Mouse (Mus musculus) cerebellum, postnatal 10 days (tissue): ENCODE data around the gene Cnih3.

Source experiments
- DNase-seq, 2 experiments: peaks; one replicate each; pipeline ENCODE4 v3.0.0; 2021; ENCODE audit warnings: mixed read lengths in 2 of 2

Gene Cnih3

DNA sequence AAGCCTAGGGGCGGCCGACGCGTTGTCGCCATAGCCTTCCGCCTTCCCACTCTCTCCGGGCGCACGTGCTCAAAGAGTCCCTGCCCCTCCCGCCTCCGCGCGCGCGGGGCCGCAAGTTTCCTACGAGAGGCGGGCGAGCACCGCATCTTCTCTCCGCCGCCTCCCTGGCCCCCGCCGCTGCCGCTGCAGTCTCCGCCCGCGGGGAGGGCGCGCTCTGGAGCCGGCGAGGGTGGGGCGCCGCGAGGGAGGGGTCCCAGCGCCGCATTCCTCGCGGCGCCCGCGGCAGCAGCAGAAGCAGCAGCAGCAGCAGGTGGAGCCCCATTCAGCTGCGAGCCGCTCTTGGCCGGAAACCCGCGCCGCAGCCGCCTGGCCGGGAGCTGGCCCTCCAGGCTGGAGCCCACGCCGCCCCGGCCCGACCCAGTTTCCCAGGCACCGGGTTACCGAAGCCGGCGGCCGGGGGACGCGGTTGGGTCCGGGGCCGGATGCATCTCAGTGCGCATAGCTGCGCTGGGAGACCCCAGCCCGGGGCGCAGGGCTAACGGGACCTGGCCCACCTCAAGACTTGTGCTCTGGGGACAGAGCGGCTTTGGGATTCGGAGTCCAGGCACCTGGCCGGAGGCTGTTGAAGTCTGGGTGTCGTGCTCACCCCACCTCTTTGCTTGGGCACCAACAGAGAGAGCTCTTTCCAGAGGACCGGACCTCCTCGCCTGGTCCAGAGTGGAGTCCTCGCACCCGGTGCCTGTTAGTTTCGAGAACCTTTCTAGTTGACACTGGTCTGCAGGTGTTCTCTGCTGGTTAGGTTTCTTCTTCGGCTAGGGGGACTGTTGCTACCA lies at the start of gene Cnih3:
Gene Cnih3, plus strand, starts transcription at position 262 of the 833 bp plus-strand sequence.
- DNase-seq, result peak; percentile 59 to 70

DNA sequence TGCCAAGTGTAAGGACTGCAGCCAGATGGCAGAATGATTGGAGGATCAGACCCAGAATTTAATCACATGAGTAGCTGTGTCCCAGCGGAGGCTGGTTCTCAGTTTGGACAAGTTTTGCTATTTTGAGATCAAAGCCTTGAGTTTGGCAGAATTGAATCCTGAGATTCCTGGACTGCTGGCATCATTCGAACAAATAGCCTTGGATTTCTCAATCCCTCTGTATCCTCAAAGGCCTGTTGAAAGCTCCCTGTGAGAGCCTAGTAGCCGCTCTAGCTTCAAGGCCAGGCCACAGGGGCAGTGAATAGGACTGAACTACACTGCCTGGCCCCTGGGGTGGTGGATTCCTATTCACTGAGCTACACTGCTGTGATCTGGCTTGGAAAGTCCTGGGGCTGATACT lies 44.4 kb upstream of the Cnih3 start:
- no peak for DNase-seq

DNA sequence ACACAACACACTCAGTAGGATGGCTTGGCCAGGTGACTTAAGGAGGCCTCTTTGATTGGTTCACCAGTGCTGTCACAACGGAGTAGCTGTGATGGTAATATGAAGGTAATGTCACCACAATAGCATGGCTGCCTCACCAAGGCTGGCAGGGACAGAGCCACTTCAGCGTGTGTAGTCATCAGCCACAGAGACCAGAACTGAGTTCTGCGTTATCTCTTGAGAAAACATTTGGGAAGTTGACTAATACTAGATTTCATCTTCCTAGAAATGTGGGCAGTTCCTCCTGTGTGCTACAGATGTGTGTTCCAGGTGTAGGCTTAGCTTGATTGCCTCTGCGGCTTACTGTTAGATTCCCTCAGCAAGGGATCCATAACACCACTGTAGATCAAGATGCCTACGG lies 41.7 kb upstream of the Cnih3 start:
- DNase-seq, result no peak

DNA sequence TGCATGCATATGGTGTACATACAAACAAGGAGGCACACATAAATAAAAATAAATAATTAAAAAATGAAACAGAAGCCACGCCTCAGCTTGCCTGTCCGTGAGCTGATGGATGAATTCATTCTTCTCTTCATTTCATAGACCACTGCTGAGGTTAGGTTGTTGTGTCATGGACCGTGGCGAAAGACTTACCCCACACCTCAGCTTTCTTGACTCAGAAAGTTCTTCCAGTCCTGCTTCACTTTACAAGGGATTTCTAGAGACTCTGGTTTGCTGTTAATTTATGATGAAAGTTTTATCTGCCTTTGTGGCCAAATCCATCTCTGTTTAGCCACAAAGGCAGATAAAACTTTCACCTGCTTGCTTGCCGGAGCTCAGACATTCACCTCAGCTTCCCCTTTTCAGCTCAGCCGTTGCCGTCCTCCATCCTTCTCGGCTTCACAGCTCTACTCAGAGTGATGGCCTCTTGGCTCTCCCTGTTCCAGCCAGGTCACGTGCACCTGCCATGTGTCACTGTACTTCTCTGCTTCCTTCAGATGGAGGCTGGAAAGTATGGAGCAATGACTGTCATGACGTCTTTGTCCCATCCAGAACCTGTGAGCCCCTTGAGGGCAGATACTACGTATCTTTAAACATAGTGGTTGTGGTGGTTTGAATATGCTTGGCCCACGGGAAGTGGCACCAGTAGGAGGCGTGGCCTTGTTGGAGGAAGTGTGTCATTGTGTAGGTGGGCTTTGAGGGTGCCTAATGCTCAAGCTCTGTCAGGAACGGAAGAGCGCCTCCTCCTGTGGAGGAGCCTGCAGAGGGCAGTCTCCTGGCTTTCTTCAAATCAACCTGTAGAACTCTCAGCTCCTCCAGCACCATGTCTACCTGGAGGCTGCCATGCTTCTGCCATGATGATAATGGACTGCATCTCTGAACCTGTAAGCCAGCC lies 40.0 kb upstream of the Cnih3 start:
- no peak for DNase-seq

DNA sequence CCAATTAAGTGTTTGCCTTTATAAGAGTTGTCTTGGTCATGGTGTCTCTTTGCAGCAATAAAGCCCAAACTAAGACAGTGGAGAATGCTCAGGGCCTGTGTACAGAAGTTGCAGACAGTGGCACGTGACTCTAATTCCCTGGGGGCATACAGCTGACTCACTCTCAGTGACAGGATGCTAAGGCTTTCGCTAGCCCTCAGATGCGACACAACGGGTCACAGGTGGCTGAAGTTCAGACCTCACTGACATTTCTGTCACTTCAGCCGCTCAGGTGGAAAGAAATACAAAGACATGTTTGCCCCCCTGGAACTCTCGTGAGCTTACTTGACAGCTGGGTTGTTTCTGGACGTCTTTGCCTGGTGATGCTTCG lies 39.4 kb upstream of the Cnih3 start:
- no peak for DNase-seq

DNA sequence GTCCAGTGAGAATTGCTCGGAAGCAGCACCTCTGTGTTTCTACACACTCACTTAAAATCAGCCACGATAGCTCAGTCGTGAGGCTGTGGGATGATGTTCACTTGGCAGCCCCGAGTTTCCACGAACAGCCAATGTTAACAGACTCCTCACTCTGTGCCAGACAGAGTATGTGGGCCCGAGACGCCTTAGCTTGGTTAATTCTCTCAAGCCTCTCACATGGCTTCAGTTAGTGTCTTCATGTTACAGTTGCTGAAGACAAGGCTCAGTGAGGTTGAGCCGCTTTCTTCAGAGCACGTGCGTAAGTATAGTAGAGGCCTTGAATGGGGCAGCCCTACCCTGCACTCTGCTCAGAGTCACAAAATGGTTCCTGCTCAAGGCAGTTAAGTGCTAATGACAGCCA lies 38.1 kb upstream of the Cnih3 start:
- DNase-seq, result no peak

DNA sequence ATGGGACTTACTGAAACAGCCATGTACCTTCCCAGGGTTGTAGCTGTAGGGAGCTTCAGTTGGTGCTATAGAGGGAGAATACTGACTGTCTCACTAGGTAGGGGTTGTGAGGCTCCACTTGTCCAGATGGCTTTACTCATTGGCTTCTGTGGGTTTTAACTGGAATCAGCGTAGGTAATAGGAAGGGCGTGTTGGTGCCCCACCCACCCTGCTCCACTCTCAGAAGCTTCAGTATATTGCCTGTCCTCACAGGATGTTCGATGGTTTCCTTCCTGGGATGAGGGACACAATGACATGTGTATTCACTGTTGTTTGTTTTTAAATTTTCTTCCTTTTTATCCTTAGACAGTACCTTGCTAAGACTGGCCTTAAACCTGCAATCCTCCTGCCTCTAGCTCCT lies 37.1 kb upstream of the Cnih3 start:
- no peak for DNase-seq

DNA sequence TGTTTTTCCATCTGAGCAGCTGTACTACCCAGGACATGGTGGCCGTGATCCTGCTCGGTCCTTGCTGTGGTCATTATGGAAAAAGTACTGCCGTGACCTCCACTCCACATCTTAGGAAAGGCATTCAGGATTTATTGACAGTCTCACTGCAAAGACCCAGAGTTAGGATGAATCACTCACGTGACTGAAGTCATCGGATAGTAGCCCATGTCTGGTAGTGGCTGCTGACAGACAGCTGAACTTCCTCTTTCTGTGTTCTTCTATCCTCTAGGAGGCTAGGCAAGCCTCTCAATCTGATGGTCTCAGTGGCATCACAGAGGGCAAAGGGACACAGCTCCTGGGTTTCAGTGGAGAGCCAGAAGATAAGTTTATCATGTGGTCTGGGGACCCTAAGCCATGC lies 35.9 kb upstream of the Cnih3 start:
- DNase-seq, result no peak

DNA sequence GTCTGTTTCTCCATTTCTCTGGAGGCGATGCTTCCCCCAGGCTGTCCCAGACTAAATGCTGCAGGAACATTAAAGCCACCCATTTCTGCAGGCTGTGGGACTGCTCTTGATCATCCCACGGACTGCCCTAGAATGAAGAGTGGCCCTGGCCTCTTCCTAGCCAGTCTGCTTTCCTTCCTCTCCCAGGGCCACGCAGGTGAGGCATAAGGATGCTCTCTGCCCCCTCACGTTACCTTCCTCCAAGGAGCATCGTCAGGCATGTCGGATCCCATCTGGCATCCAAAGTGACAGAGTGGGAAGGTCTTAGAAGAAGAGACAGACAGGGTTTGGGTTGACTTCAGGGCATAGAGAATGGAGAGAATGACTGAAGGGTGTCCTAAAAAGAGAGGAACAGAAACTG lies 33.0 kb upstream of the Cnih3 start:
- no peak for DNase-seq

DNA sequence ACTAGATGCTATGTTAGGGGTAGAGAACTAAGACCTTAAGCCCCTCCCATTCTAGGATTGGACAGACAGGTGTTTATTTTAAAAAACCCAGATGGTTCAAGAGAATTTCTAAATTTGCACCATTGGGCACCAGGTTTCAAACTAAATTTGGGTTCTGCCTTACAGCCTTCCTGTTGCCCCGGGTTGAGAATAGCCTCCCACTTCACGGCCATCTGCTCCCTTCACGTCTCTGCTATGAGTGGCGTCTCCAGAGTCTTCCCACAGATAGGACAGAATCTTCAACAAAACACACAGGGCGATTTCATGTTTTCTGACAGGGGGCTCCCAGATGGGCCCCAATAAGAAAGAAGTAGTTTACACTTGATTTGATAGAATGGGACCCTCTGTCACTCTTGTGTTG lies 31.3 kb upstream of the Cnih3 start:
- no peak for DNase-seq

DNA sequence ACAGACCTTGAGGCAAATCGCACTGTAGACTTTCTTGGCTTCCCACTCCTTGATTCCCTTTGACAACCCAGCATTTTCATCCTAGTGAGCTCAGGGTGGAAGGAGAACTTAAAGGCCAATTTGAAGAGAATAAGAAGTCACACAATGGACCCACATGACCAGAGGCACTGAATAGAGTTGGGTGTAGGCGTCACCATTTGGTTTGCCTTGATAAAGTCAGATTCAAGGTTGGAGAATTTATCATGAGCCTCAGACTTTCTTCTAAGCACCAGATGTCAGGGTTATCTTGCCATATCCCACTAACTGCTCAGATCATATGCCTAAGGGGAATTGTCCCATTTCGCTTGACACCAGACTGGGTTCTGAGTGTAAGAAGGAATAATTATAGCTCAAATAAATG lies 29.3 kb upstream of the Cnih3 start:
- no peak for DNase-seq

DNA sequence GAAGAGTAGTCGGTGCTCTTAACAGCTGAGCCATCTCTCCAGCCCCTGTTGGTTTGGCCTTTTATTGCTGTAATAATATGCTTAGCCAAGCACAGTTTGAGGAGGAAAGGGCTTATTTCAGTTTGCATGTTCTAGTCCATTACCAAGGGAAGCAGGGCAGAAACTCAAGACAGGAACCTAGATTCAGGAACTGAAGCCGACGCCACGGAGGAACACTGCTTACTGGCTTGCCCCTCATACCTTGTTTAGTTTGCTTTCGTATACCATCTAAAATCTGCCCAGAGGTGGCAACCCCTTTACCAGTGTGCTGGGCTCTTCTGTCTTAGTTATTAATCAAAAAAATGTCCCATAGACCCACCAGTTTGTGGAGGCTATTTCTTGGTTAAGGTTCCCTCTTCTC lies 25.3 kb upstream of the Cnih3 start:
- no peak for DNase-seq

DNA sequence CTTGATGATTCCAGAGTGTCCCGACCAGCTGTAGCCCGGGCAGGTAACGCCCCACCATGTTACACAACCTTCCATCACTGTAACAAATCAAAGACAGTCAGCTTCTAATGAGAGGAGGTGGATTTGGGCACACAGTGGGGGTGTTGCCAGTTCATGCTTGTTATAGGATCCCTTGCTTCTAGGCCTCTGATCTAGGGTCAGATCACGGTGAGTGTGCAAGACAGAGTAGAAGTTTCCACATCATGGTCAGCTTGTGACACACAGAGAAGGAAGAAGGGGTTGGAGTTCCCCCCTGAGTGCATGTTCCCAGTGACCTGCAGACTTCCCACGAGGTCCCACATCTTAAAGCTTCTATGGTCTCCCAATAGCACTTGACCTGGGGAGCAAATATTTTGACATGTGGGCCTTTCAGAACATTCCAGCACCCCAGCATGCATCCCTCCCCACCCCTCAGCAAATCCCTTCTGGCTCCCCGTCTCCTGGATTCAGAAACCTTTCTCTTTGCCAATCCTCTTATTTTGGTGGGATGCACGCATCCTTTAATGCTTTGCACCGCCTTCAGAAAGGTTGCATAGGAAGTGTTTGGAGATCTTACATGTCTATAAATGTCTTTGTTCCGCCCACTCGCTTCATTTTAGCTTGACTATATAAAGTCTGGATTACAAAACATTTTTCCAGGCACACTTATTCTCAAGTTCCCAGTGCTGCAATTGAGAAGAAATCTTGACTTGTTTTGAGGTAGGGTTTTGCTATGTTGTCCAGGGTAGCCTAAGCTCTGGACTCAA lies 24.6 kb upstream of the Cnih3 start:
- no peak for DNase-seq

DNA sequence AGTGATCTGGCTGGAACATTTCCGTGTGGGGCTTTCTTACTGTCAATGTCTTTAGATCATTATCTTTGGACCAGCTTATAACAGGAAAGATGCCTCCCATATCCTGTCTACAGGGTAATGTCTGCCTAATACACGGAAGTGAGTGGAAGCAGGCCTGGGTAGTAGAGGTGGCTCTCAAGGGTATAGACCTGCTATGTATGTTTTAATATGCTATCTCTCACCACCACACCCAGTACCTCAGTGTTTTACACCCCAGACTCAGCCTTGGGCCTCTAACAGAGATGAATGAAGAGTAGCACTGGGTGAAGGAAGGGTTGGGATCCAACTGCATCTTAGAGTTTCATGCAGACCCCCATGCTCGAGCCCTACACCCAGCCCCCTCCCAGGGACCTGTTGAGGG lies 23.3 kb upstream of the Cnih3 start:
- DNase-seq, result no peak

DNA sequence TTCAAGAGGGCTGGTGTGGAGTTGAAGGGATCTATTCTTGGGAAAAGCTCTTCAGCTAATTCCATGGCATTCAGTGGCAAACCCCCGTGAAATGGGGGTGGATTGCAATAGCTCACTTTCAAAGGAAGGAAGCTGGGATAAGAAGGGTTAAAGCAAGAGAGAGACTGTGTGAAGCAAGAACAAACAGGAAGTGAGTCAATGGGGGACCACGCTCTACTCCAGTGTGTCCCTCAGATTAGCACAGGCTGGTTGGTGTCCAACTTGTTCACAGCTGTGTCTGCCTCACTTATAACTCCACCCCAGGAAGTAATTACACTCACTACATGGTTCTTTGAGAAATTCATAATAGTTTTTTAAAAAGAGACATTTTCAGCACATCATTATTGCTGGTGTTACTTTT lies 19.8 kb upstream of the Cnih3 start:
- DNase-seq, result no peak

DNA sequence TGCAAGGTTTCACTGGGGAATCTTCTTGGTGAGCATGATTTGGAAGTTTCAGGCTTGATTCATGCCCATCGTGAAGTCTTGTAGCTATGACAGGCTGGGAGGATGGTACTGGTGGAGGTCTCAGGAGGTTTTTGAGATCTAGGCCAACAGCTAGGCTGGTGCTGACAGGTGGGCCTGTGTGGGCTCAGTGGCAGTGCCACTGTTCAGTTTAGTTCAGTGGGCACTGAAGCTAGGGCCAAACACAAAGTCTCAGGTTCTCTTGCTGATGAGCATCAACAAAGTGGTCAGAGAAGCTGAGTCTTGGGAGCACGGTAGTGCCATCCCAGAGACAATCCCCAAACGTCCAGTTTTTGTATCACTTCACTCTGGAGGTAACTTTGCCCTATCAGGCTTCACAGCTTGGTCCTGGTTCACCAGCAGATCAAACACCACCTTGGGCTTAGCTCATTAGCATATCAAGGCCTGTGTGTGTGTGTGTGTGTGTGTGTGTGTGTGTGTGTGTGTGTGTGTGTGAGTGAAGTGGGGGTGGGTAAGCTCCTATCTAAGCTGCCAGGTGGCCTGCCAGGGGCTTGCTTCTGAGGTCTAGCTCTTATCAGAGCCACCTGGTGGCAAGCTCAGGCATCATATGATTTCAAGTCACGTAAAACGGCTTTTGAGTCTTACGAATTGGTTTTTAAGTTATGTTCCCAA lies 18.0 kb upstream of the Cnih3 start:
- peak in 1 of 2 experiments; percentile 12 for DNase-seq

DNA sequence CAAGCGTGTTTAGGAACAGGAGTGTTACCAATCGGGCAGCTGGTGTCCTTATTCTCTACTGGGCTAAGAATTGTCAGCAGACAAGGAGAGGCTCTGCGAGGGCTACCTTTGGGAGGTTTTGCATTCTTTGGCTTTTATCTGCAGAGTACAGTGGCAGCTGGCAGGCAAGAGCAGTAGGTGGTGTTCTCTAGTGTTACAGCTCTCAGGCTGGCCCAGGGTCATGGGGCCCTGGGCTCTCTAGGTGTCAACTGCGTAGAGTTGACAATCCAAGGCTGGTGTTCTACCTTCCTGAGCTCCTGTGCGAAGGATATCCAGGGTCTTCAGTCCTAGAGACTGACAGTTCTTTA lies 17.4 kb upstream of the Cnih3 start:
- no peak for DNase-seq

DNA sequence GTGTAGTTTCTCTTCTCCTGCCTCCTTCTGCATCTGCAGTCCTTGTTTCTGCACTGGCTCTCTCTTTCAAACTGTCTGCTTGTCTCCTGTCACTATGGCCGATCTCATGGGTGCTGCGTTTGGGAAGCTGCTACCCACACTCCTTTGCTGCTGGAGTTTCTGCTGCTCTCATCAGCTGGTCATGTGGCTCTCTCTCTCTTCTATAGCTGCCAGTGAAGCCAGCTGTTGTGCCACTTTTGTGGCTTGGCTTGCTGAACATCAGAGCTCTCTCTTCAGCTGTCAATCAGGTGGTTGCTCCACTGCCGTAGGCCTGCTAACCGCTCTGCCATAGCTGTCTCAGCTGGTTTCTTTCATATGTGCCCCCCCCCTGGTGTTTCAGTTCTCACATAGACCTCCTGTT lies 17.0 kb upstream of the Cnih3 start:
- no peak for DNase-seq

DNA sequence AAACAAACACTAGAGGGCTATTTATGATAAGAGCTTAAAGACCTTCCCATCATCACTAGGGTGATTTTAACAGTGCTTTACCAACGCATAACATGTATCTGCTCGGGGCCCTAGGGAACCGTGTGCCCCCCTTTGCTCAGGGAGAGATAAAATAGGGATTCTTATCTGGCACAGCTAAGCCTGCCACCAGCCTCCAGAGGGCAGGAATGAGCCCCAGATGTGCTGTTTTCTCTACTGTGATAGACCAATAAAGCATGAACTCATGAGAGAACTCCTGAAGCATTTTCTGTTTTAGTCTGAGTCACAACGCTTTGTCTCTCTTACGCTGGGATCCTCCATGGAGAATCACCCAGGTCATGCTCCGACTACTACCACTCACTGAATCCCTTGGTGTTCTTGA lies 15.6 kb upstream of the Cnih3 start:
- no peak for DNase-seq

DNA sequence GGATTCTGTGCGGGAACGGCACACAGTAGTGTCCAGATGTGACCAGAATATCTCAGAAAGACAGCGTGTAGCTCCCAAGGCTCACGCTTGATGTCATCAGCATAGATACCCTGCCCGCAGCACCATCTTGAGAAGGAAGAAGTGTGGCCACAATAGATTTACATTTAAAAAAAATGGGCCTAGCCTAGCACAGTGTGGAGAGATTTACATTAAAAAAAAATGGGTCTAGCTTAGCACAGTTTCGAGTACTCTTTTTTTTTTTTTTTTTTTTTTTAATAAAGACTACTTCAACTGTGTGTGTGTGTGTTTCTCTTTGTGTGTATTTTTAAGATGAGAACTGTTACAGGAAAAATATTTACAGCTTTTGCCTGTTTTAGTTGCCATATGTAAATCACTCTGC lies 13.3 kb upstream of the Cnih3 start:
- DNase-seq, result no peak

DNA sequence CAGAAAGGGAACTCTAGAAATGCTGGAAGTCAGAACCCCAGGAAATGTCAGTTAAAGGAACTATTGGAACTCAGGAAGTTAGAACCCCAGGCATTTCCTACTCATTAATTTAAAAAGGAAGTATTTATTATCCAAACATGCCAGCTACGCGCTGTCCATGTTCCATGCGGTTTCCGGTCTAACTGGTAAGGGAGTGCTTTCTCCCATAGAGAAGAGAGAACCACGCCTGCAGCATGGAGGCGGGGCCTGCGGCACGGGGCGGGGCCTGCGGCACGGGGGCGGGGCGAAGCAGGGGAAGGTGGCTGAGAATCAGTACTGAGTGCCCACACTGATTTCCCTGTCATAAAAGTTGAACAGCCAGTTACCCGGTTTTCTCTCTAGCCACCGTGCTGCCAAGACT lies 6.9 kb upstream of the Cnih3 start:
- DNase-seq, result peak in 1 of 2 experiments; percentile 20

DNA sequence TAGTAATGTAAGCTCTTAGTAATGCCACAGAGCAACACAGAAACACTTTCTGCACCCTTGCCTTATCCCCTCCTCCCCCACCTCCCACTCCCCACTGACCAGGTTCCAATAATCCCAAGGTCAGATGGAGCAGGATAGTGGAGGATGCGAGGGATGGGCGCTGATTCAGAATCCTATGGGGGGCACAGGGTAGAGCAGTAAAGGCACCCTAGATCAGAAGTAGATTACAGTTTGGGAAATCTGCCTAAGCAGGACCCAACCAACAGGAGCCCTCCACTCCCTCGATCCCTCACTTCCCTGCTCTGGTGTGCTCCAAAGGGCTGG lies 423 bp upstream of the Cnih3 start:
- DNase-seq, result no peak
